Mouse (Mus musculus): ENCODE results near the gene Ripk4. TPM values are rescaled to one million over a fixed set of nuclear protein-coding genes. Genes with fewer than 3 reads are reported as not detected.
A peak's percentile ranks its signal among the peaks of the same experiment; 100 is the strongest.

The Ripk4 gene
- 0.33 and 0.43 TPM in 2 replicates for total RNA-seq (2021)
- long read RNA-seq, transcript Ripk4-201 (8 exons, 3,591 nt) = major isoform, 6 of 10 reads
- long read RNA-seq, partial matches to known transcripts = 1 of 10 reads
- long read RNA-seq, other reads (novel, unspliced or antisense) = 3 of 10 reads

DNA sequence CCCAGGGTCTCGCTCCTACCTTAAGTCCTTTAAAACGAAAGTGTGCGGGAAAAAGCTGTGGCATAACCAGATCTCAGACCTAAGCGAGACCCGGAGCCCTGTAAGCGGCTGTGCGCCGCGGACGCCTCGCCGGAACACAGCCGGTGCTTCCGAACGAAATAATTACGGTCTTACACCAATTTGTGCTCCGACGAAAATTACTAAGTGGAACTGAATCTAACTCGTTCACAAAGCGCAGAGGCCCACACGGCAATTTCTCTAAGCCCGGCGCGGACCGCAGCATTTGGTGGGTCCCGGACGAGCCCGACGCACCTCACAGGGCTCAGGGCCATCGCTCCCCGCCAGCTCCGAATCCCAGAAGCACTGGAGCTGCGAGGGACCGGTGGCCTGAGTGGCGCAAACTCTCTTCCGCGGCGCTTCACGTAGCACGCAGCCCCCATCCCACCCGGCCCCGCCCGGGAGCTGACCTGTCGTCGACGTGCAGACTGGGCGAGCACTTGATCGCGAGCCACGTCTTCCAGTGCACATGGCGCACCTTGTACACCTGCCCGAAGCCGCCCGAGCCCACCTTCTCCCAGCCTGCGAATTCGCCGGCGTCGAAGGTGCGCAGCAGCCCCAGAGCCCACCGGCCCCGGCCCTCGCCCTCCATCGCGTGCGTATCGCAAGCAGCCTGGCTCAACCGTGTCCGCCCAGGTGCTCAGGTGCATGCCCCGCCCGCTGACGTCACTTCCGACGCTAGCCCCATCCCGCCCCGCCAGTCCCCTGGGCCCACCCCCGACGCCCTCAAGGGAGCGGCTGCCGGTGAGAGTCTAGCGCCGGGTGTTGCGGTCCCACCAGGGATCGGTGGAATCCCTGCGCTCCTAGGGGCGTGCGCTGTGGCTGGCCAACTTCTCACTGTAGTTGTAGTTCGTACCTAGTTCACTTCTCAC is at the start of gene Ripk4:
Gene Ripk4 (minus strand): TSS at position 727 of the 929 bp plus-strand sequence.
- DNase-seq = no peak

DNA sequence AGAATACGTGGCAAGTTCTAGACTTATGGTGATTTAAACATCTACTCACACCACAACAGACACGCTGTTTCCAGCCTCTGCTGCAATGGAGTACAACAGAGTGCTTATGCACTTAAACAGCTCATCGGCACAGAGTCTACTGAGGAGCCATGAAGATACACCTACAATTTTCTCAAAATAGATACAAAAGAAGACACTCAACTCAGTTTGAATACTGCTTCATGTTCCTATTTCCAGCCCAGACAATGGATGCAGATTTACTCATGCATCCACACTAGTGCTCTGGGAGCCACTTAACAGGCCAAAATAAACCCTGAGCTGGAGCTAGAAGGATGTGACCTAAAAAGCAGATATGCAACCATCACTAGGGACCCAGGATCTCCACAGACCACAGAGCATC is 45.3 kb upstream of the Ripk4 start:
- no peak for DNase-seq

DNA sequence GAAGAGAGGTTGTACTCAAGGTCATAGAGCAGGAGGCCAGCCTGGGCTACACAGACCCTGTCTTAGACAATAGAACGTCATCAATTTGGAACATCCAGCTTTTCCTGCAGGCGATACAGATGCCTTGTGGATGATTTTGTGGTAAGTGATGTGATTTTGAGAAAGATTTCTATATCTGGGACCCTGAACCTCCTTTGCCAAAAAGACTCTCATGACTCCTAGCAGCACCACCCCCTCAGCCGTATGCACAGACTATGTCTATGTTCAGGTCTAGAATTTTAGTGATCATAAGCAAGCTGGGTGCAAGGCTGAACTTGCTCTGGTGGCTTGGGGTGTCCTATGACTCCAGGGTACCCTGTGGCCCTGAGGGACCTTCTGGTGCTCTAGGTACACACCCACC is 42.1 kb upstream of the Ripk4 start:
- DNase-seq = no peak

DNA sequence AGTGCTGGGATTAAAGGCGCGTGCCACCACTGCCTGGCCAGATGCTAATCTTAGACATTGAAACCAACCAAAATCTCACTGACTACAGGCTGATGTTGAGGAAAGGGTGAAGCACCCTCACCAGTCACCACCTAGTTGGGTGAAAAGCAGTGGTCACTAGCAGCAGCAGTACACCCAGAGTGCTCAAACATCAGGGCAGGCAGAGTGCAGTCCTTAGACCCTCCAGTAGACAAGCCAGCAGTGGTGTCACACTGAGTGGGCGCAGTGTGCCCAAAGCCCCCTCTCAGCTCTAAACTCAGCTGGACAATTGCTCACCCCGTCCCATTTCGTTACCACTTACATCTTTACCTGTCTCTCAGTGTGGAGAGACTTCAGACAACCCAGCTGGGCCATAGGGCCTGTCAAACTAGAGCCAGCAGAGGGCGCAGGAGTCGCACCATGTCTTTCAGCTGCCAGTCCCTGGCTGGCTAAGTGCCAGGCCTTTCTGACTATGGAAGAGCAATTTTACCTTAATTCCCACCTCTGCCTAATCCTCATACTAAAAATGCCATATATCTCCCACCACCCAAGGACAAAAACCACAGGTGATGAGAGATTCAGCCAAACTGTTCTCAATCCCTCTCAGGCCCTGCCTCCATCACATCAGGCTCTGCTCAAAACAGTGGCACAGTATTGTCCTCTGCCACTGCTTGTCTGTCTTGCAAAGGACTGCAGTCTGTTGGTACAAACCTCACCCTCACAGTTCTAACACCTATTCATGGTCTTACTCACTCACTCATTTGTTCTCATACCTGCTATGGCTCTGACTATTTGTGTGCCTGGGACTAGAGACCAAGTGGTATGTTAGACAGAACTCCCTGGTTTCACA is 41.3 kb upstream of the Ripk4 start:
- peak; percentile 88 for DNase-seq

DNA sequence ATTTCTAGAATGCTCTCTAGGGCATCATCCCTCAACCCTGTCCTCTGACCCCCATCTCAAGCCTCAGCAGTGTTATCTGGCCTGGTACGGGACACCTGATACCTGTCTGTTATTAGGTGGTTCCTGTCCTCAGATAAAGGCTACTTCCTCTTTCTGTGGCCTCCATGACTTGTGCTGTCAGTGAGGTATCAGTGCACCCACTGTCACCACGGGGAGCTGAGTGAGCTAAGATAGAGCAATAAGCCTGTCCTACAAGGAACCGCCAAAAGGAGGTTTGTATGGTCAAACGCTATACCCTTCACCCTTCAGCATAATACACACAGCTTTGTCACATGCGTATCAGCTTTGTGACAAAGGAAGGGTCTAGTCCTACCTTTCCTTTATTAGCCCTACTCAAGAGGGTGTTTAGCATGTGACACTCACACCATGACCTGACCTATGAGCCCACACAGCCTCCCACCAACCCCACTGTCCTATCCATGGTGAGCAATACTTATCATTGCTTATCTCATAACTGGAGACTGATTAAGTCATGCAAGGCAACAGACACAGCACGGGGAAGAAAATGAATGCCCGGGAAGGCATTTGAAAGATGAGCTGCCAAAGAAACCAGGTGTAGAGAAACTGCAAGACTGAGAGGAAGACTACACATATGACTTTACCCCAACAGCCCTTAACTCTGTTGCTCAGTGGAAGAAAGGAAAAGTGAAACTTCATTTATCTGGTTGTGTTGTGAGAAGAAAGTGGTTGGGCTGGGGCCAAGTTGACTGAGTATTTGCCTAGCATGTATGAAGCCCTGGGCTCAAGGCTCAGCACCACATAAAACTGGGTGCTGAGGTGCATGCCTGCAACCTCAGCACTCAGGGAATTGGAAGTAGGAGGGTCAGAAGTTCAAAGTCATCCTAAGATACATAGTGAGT is 34.6 kb upstream of the Ripk4 start:
- no peak for DNase-seq

DNA sequence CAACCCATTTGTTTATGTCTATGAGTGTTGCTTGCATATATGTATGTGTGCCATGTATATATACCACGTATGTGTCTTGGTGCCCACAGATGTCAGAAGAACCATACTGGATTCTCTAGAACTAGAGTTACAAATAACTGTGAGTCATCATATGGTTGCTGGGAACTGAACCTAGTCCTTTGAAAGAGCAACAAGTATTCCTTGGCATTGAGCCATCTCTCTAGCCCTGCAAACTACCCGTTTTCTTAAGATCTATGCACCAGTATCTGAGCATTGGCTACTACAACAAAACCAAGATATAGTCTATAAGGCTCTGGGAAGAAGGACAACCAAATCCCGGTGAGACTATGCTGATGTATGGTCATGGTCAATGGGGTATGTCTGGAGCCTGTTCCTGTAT is 33.6 kb upstream of the Ripk4 start:
- no peak for DNase-seq

DNA sequence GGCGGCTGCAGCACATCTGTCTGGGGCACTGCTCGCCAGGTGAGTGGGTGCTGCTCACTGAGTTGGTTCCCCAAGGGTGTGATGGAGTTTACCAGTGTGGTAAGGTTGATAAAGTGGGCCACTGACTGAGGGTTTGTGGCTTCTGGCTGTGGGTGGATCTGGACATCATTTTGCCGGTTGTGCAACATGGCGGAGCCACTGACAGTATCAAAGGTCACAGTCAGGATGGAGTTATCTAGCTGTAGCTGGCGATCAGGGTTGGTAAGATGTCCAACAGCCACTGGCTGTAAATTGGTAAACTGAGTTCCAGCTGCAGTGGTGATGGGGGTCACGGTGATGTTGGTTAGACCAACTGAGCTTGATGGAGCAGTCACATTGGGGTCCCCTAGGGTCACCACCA is 30.7 kb upstream of the Ripk4 start:
- no peak for DNase-seq

DNA sequence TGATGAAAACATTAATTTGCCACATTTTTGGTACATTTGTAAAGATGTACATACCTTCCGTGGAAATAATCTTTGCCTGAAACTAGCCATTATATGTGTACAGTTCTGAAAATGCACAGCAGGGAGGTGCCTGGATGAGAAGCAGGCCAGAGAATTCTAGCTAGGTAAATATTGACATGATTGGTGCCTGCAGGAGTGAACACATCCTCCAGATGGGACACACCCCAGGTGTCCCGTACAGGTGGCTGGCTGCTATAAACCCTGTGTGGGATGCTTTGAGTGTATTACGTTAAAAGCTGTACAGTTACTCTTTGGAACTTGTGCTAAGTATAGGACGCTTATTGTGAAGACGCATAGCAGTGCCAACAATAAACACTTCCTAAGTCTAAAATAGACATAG is 19.5 kb upstream of the Ripk4 start:
- no peak for DNase-seq

DNA sequence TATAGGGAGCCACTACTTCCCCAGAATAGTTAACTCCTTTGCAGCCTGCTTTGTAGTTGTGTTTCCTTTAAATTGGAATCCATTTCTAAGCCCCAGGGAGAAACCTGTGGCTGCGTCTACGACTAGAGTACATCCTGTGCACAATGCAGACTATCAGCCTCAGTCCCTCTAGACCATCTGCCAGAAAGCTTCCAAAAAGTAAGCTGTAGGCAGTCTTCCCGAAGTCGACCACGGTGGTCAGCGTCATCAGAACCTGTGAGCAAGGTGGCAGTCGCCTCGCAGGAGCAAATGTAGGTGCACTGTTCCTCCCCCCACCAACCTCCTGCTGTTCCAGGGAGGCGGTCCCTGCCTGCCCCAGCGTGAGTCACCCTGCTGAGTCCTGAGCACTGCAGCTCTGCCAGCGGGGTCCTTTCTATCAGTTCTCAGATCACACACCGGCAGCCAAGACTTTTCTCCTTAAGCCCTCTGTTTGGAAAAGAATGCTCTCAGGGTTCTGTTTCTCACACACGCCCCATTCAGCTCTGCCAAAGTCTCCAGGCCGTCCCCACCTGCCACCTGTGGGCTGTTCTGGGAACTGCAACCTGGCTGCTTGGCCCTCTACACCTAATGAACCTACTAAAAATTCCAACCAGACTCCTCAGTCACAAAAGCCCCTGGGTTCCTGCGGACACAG is 14.9 kb upstream of the Ripk4 start:
- DNase-seq = peak; percentile 78

DNA sequence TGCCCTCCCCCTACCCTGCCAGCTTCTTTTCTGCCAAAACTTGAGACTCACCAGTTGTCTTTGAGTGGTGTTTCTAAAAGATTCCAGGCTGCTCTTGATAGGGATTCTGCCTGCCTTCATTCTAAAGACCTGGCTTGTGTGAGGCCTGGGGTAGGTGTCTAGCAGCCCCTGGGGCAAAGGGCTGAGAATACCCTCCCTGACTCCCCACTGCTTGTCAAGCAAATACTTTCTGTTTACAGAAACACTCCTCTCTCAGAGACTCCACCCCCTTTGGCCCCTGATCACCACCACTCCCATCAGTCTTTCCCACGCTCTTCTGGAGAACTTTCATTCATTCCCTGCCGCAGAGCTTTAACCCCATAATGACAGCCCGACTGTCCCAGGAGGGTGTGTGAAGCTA is 2.9 kb upstream of the Ripk4 start:
- no peak for DNase-seq

DNA sequence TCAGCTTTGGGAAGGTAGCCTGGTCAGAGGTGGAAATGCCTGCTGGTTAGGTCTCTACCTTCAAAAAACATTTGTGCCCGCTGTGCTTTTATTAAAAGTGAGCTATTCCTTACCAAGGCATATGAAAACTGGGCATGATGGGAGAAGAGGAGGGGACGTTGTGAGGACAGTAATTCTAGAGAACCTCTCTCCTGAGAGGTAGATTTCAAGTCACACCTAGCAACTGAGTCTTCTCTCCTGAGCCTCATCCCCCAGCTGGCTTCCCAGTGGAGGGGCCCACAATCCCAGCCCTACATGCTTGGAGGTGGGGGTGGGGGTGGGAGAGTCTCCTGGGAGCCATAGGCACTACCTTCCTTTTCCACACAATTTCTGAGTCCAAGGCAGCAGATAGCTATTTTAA is 1.0 kb upstream of the Ripk4 start:
- no peak for DNase-seq

DNA sequence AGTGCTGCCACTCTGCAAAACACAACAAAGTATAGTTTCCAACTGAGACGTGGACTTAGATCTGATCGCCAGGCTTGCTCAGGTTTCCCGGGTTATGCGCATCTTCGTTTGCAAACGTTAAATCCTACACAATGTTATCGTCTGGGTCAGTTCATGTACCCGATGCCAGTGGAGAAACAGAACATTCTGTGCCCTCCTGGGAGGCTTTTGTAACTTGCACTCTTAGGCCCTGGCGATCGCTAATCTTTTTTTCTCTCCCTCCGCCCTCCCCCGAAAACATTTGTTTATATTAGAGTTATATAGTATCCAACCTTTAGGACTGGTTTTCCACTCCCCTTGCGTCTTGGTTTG is 378 bp upstream of the Ripk4 start:
- no peak for DNase-seq

DNA sequence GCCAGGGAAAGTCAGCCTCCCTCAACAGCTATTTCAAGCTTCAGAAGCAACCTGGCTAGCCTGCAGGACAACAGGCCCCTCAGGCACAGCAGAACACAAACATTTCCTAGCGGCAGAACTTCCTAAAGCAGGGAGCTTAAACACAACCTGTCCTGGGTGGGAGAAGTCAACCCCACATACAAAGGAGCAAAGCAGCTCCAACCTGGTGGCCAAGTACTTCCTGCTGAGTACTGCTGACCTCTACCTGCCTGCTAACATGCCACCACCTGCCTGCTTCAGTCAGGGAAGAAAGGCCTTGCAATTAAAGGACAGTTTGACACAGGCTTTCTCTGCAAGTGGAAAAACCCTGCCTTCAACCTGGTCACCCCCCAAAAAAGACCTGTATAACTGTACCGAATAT is 1.8 kb downstream of the Ripk4 start:
- DNase-seq = no peak

DNA sequence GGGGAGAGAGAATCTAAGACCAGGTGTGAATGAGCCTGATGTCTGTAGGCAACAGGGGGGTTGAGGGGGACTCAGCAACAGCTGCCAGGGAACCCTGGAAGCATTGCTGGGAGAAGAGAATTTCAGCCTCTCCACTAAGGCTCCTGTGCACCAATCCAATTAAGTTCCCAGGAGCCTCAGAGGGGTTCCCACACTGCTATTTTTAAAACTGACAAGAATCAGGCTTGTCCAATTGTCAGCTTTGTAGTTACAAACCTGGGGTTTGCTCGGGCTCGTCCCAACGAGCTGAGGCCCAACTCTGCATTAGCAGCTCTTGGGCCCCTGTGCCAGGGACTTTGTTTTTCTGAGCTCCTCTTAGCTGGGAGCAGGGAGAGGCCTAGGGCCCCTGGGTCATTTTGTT is 3.9 kb downstream of the Ripk4 start:
- DNase-seq = no peak

DNA sequence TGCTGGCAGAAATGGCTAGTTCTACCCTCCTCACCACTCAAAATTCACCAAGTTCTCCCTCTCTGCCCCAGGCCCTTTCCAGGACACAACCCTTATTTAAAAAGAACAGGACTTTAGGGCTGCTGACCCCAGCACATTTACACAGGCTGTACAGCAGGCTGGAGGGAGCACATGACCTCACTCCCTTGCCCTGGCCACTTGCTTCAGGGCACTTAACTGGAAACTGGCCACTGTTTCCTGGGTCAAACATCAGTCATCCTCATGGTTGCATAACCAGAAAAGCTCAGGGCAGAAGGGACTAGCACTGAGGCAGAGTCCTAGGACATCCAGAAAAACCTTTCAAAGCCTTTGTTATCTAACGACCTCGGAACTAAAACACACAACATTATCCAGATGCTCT is 5.3 kb downstream of the Ripk4 start:
- DNase-seq = no peak

DNA sequence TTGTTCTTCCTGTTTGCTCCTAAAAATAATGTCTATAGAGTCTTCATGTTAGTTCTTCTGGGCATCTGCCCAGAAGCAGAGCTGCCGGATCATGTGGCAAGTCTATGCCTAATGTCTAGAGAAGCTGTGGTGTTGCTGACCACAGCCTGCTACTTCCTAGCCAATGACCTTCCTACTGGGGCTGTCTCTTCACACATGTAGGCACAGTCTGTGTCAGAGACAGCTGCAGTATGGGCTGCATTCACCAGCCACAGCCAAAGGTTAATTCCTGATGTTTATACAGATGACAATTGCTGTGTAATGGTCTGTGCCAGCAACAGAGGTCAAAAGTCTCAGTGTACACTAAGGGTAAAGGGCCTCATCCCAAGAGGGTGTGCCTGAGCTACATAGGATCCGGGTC is 7.1 kb downstream of the Ripk4 start:
- DNase-seq = no peak

DNA sequence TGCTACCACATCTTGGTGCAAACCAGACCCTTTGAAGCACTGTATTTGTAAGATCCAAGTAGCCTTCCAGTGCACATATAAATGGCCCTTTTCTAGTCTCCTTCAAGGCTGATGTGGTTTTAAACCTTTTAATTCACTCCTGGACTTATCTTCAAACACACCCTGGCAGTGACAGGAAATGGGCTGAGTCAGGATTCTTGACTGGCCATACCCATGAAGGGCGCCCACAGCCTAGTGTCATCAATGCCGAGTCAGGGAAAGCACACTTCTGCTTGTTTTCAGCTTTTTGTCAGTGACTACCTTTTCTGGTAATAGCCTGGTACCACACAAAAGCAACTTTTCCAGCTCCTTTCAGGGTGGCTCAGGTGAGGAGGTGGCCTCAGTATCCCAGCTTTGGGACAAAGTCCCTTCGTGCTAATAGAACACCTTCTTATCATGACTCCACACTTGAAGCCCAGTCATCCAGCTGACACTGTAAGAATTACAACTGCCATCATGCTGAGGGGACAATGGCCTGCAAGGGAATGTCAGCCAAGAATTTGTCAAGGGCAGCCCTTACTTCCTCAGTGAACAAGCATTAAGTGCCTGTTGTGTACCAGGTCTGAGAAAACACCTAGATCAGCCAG is 11.2 kb downstream of the Ripk4 start:
- DNase-seq = no peak

DNA sequence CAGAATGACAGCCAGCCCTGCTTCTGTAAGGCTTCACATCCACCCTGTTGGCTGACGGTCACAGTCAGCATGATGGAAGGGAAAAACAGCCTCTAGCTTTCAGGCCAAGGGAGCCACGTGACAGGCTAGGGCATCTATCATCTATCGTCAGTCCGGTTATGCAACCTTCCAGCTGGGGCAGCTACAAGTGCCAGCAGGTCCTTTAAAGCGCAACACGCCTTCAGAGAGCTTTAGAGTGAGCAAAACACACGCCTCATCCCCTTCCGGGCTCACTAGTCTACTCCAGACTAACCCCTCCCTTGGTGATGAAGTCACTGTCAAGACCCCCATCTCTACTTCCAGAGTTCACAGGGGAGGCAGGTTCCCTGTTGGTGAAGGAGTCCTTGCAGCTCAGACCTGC is 11.7 kb downstream of the Ripk4 start:
- DNase-seq = peak; percentile 64

DNA sequence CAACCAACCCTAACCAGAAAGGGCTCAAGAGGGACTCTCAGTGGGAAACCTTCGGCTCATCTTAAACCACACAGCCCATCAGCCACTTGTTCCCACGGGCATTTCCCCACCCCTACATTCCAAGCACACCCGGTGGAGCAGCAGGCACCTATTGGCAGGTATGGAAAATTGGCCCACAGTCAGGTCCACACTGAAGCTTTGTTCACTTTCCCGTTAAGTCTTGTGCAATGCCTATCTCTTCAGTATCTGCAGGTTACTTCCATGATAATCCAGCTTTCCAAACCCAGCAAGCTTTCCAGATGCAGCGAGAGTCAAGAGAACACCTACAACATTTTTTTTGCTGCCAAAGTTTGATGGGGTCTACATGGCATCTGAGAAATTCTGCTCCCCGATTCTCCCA is 15.2 kb downstream of the Ripk4 start:
- DNase-seq = no peak

DNA sequence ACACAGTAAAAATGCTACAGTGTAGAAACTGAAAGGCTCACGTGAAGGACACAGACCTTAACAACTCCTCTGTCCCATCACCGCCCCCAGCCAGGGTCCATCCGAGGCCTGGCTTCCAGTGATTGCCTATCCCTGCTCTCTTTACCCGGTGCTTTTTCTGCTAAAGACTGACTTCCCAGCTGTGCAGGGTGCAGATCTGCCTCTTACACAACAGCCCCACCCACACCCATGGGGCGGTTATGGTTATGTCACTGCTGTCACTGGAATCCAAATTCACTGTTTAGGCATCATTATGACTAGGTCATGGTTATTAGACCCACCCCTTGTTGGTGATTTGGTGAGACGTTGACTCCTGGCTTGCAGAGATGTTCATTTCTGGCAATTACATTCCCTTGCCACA is 25.6 kb downstream of the Ripk4 start:
- DNase-seq = no peak

DNA sequence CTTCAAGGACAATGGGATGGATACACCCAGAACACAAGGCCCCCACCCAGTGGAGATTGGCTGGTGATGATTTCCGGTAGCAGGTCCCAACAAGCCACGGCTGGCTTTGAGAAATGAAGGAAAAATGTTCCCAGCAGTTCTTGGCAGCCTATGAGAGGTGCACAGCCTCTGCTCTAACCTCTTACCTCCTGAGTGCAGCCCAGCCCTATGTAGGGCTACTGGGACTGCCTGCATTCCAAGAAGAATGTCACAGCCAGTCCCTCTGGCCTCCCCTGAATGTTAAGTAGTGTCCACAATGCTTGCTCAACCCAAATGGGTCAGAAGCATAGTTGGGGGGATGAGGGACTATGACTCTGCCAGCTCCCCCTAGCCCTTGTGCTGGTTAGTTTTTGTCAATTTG is 27.0 kb downstream of the Ripk4 start:
- no peak for DNase-seq
